Mouse (Mus musculus): ENCODE measurements around the gene Nectin2.

Nectin2 gene

DNA sequence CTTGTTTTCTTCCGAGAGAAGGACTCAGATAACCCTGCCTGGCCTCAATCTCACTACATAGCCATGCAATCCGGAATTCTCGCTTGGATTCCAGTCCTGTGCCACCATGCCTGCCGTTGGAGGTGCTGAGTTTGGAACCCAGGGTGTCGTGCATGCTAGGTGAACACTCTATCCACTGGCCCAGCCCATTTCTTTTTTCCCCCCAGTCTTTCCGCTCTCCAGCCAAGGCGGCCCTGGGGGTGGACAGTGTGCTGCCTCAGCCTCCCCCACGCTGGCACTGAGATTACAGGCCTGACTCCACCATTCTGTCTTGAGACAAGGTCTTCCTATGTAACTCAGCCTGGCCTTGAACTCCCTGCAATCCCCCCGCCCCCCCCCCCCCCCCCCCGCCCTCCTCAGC is 4.3 kb downstream of the Nectin2 start:
- no peak for DNase-seq (ENCODE audit: low spot score)

DNA sequence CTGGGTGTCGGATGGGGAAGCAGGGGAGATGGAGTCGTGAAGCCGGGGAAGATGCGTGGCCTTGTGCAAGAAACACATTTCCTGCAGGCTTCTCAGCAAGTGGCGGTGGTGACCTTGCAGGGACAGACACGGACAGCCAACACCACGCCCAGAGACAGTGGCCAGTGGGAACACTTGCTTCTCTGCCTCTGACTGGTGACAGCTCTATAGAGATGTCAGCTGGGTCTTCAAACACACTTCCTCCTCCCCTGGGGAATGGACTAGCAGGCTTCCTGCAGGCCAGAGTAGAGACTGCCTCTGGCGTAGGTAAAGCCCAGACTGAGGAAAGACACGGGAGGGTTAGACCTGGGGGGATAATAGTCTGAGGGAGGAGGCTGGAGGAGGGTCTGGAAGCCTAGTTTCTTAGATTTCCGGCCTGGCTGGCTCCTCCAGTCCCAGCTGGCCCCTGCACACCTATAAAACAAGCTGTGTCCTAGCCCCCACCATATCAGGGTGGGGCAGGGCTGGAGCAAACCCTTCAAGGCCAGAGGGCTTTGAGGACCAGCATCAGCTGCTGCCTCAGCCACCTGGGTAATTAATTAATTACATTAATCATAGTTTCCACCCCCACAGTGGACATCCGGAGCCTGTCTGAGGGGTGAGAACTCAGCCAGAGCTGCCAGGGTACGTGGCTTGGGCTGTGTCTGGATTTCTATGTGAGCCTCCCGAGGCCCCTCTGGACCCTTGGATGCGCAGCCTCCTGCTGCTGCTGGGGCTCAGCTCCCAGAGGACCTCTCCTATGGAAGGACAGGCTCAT is 5.5 kb downstream of the Nectin2 start:
- no peak for DNase-seq (ENCODE audit: low spot score)

- DNase-seq (ENCODE audit: low spot score), result no peak
Observed at GRCm38 (mm10) chr7:19743791-19744190, 6.5 kb downstream of the Nectin2 start.

DNA sequence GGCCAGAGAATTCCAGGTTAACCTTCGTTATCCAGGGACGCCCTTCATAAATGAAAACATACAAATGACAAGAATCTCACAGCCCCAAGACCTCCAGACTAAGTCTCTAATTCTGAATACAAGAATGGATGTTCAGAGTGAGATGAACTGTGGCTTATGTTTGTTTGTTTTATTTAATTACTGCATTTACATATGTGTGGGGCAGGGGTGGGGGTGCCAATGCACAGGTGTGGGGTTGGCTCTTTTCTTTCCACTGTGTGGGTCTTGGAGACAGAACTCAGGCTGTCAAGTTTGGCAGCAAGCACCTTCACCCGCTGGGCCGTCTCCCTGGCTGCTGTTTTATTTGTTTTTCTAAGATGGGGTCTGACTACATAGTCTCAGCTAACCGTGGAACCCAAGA is 7.8 kb downstream of the Nectin2 start:
- DNase-seq (ENCODE audit: low spot score), result no peak

GRCm38 (mm10) chr7:19741329-19742031 is 8.8 kb downstream of the Nectin2 start:
- no peak for DNase-seq (ENCODE audit: low spot score)

DNA sequence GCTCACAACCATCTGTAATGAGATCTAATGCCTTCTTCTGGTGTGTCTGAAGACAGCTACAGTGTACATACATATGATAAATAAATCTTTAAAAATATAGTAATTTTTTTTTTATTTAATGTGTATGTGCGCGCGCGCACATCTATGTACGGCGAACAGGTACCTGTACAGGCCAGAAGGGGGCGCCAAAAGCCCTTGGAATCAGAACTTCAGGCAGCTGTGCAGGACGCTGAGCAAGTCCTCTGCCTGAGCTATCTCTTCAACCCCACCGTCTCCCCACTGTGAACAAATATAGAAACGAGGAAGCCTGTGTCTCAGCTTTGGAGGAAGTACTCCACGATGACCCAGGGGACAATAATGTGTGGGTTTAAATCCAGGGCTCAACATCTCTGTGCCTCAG is 10.0 kb downstream of the Nectin2 start:
- no peak for DNase-seq (ENCODE audit: low spot score)

- DNase-seq (ENCODE audit: low spot score), result no peak
Observed at GRCm38 (mm10) chr7:19738771-19739170, 11.5 kb downstream of the Nectin2 start.

- DNase-seq (ENCODE audit: low spot score), result no peak
Observed at GRCm38 (mm10) chr7:19736389-19737057, 13.8 kb downstream of the Nectin2 start.

GRCm38 (mm10) chr7:19734178-19734666 is 16.1 kb downstream of the Nectin2 start:
- no peak for DNase-seq (ENCODE audit: low spot score)

DNA sequence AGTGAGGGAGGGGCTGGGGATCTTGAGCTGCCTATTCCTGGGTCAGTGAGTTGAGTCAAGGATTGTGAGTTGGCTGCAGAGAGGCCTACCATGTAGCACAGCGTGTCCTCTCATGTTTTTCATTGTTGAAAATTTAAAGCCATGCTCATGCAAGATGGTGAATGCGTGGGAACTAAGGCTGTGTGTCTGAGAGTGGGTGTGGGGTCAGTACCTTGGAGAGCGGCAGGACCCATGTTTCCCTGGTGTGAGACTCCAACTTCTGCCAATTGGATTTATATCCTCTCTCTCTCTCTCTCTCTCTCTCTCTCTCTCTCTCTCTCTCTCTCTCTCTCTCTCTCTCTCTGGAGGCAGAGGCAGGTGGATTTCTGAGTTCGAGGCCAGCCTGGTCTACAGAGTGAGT is 23.7 kb downstream of the Nectin2 start:
- DNase-seq (ENCODE audit: low spot score), result no peak

- no peak for DNase-seq (ENCODE audit: low spot score)
Observed at GRCm38 (mm10) chr7:19724167-19724566, 26.1 kb downstream of the Nectin2 start.

GRCm38 (mm10) chr7:19722754-19723195 is 27.5 kb downstream of the Nectin2 start:
- DNase-seq (ENCODE audit: low spot score), result no peak

GRCm38 (mm10) chr7:19719200-19719599 is 31.1 kb downstream of the Nectin2 start:
- no peak for DNase-seq (ENCODE audit: low spot score)

- DNase-seq (ENCODE audit: low spot score), result no peak
Observed at GRCm38 (mm10) chr7:19718297-19718952, 31.9 kb downstream of the Nectin2 start.

DNA sequence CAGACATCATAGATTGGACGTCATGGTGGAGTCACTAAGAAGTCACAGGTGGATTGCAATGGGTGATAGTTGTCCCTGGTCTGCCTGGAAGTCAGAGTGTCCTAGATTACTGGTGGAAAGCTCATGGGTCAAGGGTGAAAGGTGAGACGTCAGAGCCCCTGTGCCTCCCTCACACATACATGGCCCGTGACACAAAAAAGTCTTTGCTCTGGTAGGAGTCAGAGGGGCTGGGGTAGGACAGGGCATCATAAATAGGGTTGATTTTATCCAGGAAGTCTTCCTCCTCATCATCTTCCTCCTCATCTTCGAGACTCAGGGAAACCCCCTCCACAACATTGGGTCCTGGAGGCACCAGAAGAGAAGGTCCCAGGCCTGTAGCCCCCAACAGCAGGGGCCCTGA is 32.9 kb downstream of the Nectin2 start:
- no peak for DNase-seq (ENCODE audit: low spot score)

GRCm38 (mm10) chr7:19716822-19717221 is 33.5 kb downstream of the Nectin2 start:
- DNase-seq (ENCODE audit: low spot score), result no peak

DNA sequence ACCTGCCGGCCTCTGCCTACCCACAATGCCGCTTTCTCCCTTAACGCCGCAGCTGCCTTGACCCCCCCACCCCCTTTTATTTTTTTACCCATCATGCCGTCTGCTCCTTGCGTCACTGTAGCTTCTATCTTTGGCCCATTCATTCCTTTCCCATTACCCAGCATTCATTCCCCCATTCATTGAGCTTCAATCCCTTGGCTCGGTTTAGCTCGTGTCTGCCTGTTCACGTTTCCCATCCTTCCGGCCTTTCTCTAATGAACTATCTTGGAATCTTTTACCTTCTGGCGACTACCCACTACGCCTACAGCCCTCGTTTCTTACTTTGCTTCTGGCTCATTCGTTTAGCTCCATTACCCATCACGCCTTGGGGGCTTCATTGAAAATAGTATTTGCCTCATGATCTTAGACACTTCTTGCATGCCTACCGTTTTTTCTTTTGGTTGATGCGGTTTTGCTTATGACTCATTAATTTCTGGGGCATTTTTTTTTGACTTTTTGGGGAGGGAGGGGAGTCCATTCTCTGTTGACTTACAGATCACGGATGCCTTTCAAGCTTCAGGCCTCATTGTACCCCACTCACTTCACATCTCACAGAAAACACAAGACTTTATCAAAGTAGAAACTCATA is 34.1 kb downstream of the Nectin2 start:
- no peak for DNase-seq (ENCODE audit: low spot score)

DNA sequence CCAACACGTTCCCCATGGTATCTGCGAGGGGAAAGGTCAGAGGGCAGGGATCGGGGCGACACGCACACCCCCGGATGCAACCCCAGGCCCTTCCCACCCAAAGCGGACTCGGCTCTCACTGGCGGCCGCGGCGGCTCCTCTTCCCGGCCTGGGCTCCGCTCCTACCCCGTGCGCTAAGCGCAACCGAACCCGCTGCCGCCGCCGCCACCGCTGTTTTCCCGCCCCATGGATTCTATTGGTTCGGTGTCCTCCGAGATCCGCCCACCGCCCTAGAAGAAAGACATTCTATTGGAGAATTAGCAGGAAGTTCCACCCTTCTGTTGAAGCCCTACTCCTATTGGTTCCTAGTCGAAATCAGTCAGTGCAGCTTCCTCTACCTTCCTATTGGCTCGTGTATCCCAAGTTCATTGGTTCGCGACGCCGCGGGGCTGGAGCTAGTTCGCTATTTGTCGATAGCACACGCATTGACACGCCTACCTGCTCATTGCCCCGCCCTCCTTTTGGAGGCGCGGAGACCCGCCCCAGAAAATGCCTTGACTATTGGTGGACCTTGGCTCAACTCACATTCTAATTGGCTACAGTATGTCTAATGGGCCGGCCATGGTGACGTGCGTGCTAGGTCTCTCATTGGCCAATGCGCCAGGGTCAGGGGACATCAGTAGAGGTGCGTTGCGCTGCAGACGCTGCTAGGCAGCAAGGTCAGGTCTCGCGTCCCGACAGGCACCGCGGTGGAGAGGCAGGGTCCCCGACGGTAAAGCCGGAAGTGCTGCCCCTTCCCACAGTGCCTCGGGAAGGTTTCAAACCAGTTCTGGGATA is 34.8 kb downstream of the Nectin2 start, which contains the start of gene Tomm40:
TSS of gene Tomm40 (minus strand) at position 200 of the 816 bp plus-strand sequence.
- peak; percentile 97 for DNase-seq (ENCODE audit: low spot score)

DNA sequence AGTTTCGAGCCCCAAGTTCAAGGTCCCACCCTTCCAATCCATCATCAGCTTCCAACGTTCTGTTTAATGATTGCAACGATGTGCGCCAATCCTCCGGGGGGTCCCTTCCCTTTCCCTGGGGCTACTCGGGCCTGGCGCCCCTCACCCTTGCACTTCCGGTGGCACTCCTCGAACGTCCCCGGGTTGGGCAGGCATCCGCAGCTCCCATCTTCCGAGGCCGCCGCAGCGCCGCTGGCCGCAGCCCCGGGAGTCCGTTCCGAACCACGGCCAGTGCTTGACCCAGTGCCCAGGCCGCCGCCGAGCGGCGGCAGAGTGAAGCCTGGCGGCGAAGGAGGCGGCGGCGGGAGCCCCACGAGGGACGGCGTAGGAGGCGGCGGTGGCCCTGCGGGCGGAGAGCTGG is 35.4 kb downstream of the Nectin2 start:
- DNase-seq (ENCODE audit: low spot score), result no peak

- no peak for DNase-seq (ENCODE audit: low spot score)
Observed at GRCm38 (mm10) chr7:19713598-19713997, 36.7 kb downstream of the Nectin2 start.

- DNase-seq (ENCODE audit: low spot score), result no peak
Observed at GRCm38 (mm10) chr7:19713196-19713595, 37.1 kb downstream of the Nectin2 start.

Data from ovary, postnatal 36 days (tissue).